Mouse (Mus musculus) megakaryocyte, embryonic 14.5 days (primary cell): Measurements from ENCODE around the gene Ltc4s.

Experiments
- FLI1 ChIP-seq: IDR thresholded peaks from 2 replicates; pipeline ENCODE4 v1.6.1; 2012; ENCODE audit warnings: low read length, inconsistent platforms, mixed read lengths
- GATA1 ChIP-seq: IDR thresholded peaks from 3 replicates; pipeline ENCODE4 v1.6.1; 2012; ENCODE audit warnings: mixed read lengths, low read length, inconsistent platforms, borderline replicate concordance

GRCm38 (mm10) chr11:50219833-50220232 is 18.6 kb downstream of the Ltc4s start:
- TF ChIP-seq GATA1 (no peak), FLI1 (no peak)
